Mouse (Mus musculus): Measurements from ENCODE around the gene Gdf1.

GRCm38 (mm10) chr8:70283136-70284077, 46.2 kb upstream of the Gdf1 start:
- TF ChIP-seq MAFK (IDR thresholded peaks at IDR 0.05; ENCODE audit: insufficient read depth, low read depth, low read length) (no peak), ZC3H11A (IDR thresholded peaks at IDR 0.05; ENCODE audit: borderline replicate concordance, low read depth, low read length) (no peak), ZNF384 (IDR thresholded peaks at IDR 0.05; ENCODE audit: low read depth, low read length) (no peak)
